In genomic region chr9:17158481-17159366, GRCm38 (mm10) we compare ENCODE assay signal across 22 mouse cellular contexts.
DNase-seq lines count a peak whose midpoint lies in the region; ATAC-seq and TF ChIP-seq lines count a peak whose summit lies in the region.
"Had no signal": no experiment of that assay in that cellular context is flagged by ENCODE, and none has a peak within 500 bp of the region (broad histone marks: within the 10 kb centered on the region; RNA-seq: fewer than 3 reads in every experiment).

No protein-coding gene starts in this region.

- no peak overlapping the region for H3K27ac ChIP-seq in embryonic facial prominence, embryonic 11.5 days (replicated peaks; ENCODE audit: low read depth, low read length)
- no peak overlapping the region for H3K27ac ChIP-seq in embryonic facial prominence, embryonic 10.5 days (replicated peaks)
- 0 out of 2 replicates have a peak overlapping the region, but pooled peaks have one; percentile 19 for H3K27ac ChIP-seq in limb, embryonic 10.5 days
- no peak overlapping the region for H3K27ac ChIP-seq in limb, embryonic 14.5 days (replicated peaks; ENCODE audit: low read depth, low read length)
- H3K27ac ChIP-seq in forebrain, embryonic 12.5 days: no peak overlapping the region
- no peak overlapping the region for H3K27ac ChIP-seq in layer of hippocampus, adult 2 months
- H3K27ac ChIP-seq: embryonic facial prominence, embryonic 13.5 days; heart, embryonic 10.5 days; hindbrain, embryonic 12.5 days had no signal

- DNase-seq in embryonic facial prominence, embryonic 11.5 days (ENCODE audit: low spot score): peak; percentile 22
- no peak for DNase-seq in embryonic facial prominence, embryonic 10.5 days (ENCODE audit: low spot score)
- DNase-seq in embryo, embryonic 11.5 days (ENCODE audit: low read depth, low spot score): peak; percentile 22
- DNase-seq in limb, embryonic 10.5 days (ENCODE audit: low spot score): peak; percentile 32
- DNase-seq in limb, embryonic 14.5 days (ENCODE audit: low spot score): peak; percentile 69
- no peak for DNase-seq in spleen, postnatal 14 days (ENCODE audit: low spot score in 2 of 2)
- DNase-seq in layer of hippocampus, adult 2 months (ENCODE audit: low spot score in 2 of 2): no peak
- DNase-seq: adrenal gland, adult 8-10 months; adrenal gland, postnatal 36 days; cerebellum, adult 2 months; cerebellum, postnatal 10 days; gastrocnemius, postnatal 36 days; heart, adult 18-20 months; heart, postnatal 10 days; heart, postnatal 4 days had no signal

- H3K4me1 ChIP-seq in embryonic facial prominence, embryonic 11.5 days (ENCODE audit: control insufficient read depth, insufficient read depth, low read length): no peaks in the 10 kb centered on the region
- no peaks in the 10 kb centered on the region for H3K4me1 ChIP-seq in embryonic facial prominence, embryonic 10.5 days
- peaks cover 10% of the 10 kb centered on the region for H3K4me1 ChIP-seq in limb, embryonic 10.5 days
- peaks cover 5% of the 10 kb centered on the region; the same call in 1 of the 2 replicates for H3K4me1 ChIP-seq in limb, embryonic 14.5 days (ENCODE audit: control insufficient read depth, insufficient read depth, low read length)
- H3K4me1 ChIP-seq in forebrain, embryonic 12.5 days: no peaks in the 10 kb centered on the region
- H3K4me1 ChIP-seq: embryonic facial prominence, embryonic 13.5 days; heart, embryonic 10.5 days; hindbrain, embryonic 12.5 days had no signal

- TF ChIP-seq POLR2A in limb, embryonic 14.5 days (IDR thresholded peaks at IDR 0.05; ENCODE audit: borderline replicate concordance, extremely low read depth, insufficient read depth, insufficient read length): no peak

- no peaks in the 10 kb centered on the region for H3K36me3 ChIP-seq in embryonic facial prominence, embryonic 11.5 days (replicated peaks; ENCODE audit: control insufficient read depth, insufficient read depth, low read depth, low read length)
- no peaks in the 10 kb centered on the region for H3K36me3 ChIP-seq in embryonic facial prominence, embryonic 10.5 days (replicated peaks)
- H3K36me3 ChIP-seq in limb, embryonic 10.5 days: no peaks in the 10 kb centered on the region
- H3K36me3 ChIP-seq in limb, embryonic 14.5 days (ENCODE audit: control insufficient read depth, insufficient read depth, low read length): no peaks in the 10 kb centered on the region
- no peaks in the 10 kb centered on the region for H3K36me3 ChIP-seq in forebrain, embryonic 12.5 days (replicated peaks)
- H3K36me3 ChIP-seq: embryonic facial prominence, embryonic 13.5 days; heart, embryonic 10.5 days; hindbrain, embryonic 12.5 days had no signal

- no peak overlapping the region for H3K9ac ChIP-seq in embryonic facial prominence, embryonic 11.5 days (replicated peaks; ENCODE audit: low read length)
- no peak overlapping the region for H3K9ac ChIP-seq in limb, embryonic 14.5 days (ENCODE audit: low read depth, low read length, severe bottlenecking)
- H3K9ac ChIP-seq in forebrain, embryonic 12.5 days: no peak overlapping the region
- H3K9ac ChIP-seq: embryonic facial prominence, embryonic 13.5 days; hindbrain, embryonic 12.5 days had no signal

- H3K4me2 ChIP-seq in embryonic facial prominence, embryonic 11.5 days (ENCODE audit: low read depth, low read length): no peak overlapping the region
- H3K4me2 ChIP-seq in limb, embryonic 14.5 days (replicated peaks; ENCODE audit: low read depth, low read length, severe bottlenecking): no peak overlapping the region
- H3K4me2 ChIP-seq in forebrain, embryonic 12.5 days: no peak overlapping the region
- H3K4me2 ChIP-seq: embryonic facial prominence, embryonic 13.5 days; hindbrain, embryonic 12.5 days had no signal

- TF ChIP-seq CTCF in layer of hippocampus, adult 2 months (conservative IDR thresholded peaks at IDR 0.05): no peak

- ATAC-seq in embryonic facial prominence, embryonic 11.5 days (replicated peaks; ENCODE audit: insufficient number of reproducible peaks, low FRiP score, low TSS enrichment, low read depth): no peak
- peak; percentile 72 for ATAC-seq in limb, embryonic 14.5 days (ENCODE audit: low FRiP score, low read depth)
- no peak for ATAC-seq in forebrain, embryonic 12.5 days (ENCODE audit: low FRiP score)
- ATAC-seq: forebrain, embryonic 14.5 days; hindbrain, embryonic 16.5 days had no signal

- no peaks in the 10 kb centered on the region for H3K27me3 ChIP-seq in embryonic facial prominence, embryonic 11.5 days (ENCODE audit: control insufficient read depth, insufficient read depth, low read length)
- H3K27me3 ChIP-seq in embryonic facial prominence, embryonic 10.5 days (replicated peaks; ENCODE audit: low read depth, poor library complexity, severe bottlenecking): no peaks in the 10 kb centered on the region
- no peaks in the 10 kb centered on the region for H3K27me3 ChIP-seq in limb, embryonic 10.5 days (ENCODE audit: low read depth, poor library complexity, severe bottlenecking)
- H3K27me3 ChIP-seq in limb, embryonic 14.5 days (ENCODE audit: control insufficient read depth, insufficient read depth, low read length): no peaks in the 10 kb centered on the region
- H3K27me3 ChIP-seq in forebrain, embryonic 12.5 days: no peaks in the 10 kb centered on the region
- H3K27me3 ChIP-seq: CH12.LX; embryonic facial prominence, embryonic 13.5 days; hindbrain, embryonic 12.5 days had no signal

- H3K4me3 ChIP-seq in embryonic facial prominence, embryonic 11.5 days (ENCODE audit: low read depth, low read length): no peak overlapping the region
- no peak overlapping the region for H3K4me3 ChIP-seq in embryonic facial prominence, embryonic 10.5 days
- no peak overlapping the region for H3K4me3 ChIP-seq in limb, embryonic 10.5 days
- H3K4me3 ChIP-seq in limb, embryonic 14.5 days (replicated peaks; ENCODE audit: low read length): no peak overlapping the region
- no peak overlapping the region for H3K4me3 ChIP-seq in forebrain, embryonic 12.5 days (replicated peaks)
- no peak overlapping the region for H3K4me3 ChIP-seq in layer of hippocampus, adult 2 months
- H3K4me3 ChIP-seq: embryonic facial prominence, embryonic 13.5 days; heart, embryonic 10.5 days; hindbrain, embryonic 12.5 days had no signal

- no peaks in the 10 kb centered on the region for H3K9me3 ChIP-seq in embryonic facial prominence, embryonic 11.5 days (replicated peaks; ENCODE audit: control insufficient read depth, low read length)
- no peaks in the 10 kb centered on the region for H3K9me3 ChIP-seq in embryonic facial prominence, embryonic 10.5 days
- H3K9me3 ChIP-seq in limb, embryonic 10.5 days (replicated peaks): no peaks in the 10 kb centered on the region
- no peaks in the 10 kb centered on the region for H3K9me3 ChIP-seq in limb, embryonic 14.5 days (ENCODE audit: control insufficient read depth, low read length)
- no peaks in the 10 kb centered on the region for H3K9me3 ChIP-seq in forebrain, embryonic 12.5 days
- H3K9me3 ChIP-seq: embryonic facial prominence, embryonic 13.5 days; heart, embryonic 10.5 days; hindbrain, embryonic 12.5 days had no signal

- WGBS in embryonic facial prominence, embryonic 11.5 days: 59% methylated on average over 5 of the region's 5 CpGs
- WGBS in embryonic facial prominence, embryonic 10.5 days: 72% methylated on average over 5 of the region's 5 CpGs
- WGBS in limb, embryonic 10.5 days: 24% methylated on average over 5 of the region's 5 CpGs
- WGBS in limb, embryonic 14.5 days: 12% methylated on average over 5 of the region's 5 CpGs
- 78% methylated on average over 5 of the region's 5 CpGs for WGBS in forebrain, embryonic 12.5 days

Comparison
In these comparisons a context has a peak if more than half of its experiments do, and no peak if none do; other contexts are left out.
1. DNase-seq: peak in embryonic facial prominence, embryonic 11.5 days (single experiment), embryo, embryonic 11.5 days (single experiment), limb, embryonic 10.5 days (single experiment) and limb, embryonic 14.5 days (single experiment); none in embryonic facial prominence, embryonic 10.5 days (single experiment), spleen, postnatal 14 days (0 of 2) and layer of hippocampus, adult 2 months (0 of 2).